Mouse (Mus musculus) cerebellum, adult 2 months (tissue): ENCODE results near the gene Atg4a-ps.

Experiments used
- CTCF ChIP-seq: fragments of 200-500 bp; IDR thresholded peaks from 2 replicates; pipeline ENCODE4 v1.5.1; 2011; ENCODE audit warnings: low read depth, mild to moderate bottlenecking, control low read depth, low read length, moderate library complexity, borderline replicate concordance; ENCODE audit not compliant: insufficient read depth
- POLR2A ChIP-seq: fragments of 200-500 bp; IDR thresholded peaks from 2 replicates; pipeline ENCODE4 v1.6.1; 2011; ENCODE audit warnings: low read length, control low read depth, borderline replicate concordance; ENCODE audit not compliant: insufficient read depth

DNA sequence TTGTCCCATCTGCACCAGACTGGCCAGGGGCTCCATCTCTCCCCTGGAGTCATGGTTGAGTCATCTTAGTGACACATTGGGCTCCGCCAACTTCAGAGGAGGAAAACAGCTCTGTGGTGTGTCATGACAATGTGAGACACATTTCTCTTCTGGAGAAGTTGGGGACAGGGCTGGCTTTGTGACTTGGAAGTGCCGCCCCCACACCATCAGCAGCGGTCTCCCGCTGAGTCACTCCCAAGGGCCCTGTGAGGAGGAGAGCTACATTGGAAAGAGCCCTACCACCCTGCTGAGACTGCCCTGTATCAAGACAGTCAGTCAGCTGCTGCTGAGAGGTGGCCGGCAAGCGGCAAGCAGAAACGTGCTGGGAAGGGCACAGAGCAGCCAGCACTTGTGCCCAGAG is 44.9 kb downstream of the Atg4a-ps start:
- TF ChIP-seq CTCF, result no peak
- no peak for TF ChIP-seq POLR2A
